Mouse (Mus musculus) gastrocnemius, adult 2 months (tissue): ENCODE measurements around the gene Atraid. TPM values are rescaled to one million over a fixed set of nuclear protein-coding genes. Genes with fewer than 3 reads are reported as not detected.
"Not testable (repeated sequence)": the region's sequence is repeated elsewhere in the genome, so short reads cannot be mapped to it uniquely, and the experiment has no call there.

Source experiments
- DNase-seq: peaks from one replicate; pipeline ENCODE4 v3.0.0; 2022
- H3K27ac ChIP-seq: fragments of 200-600 bp; 2 replicates; pipeline ENCODE4 v1.8.1; 2022; ENCODE audit warnings: mild to moderate bottlenecking
- H3K4me3 ChIP-seq: fragments of 200-600 bp; 2 replicates; pipeline ENCODE4 v1.8.1; 2022; ENCODE audit warnings: mild to moderate bottlenecking, moderate library complexity
- CTCF ChIP-seq: fragments of 200-600 bp; IDR thresholded peaks from 2 replicates; pipeline ENCODE4 v1.8.1; 2022; ENCODE audit warnings: antibody characterized with exemption, mild to moderate bottlenecking, moderate library complexity
- intact Hi-C: fragments of 180-260 bp; cut with DNase I; formaldehyde crosslinking; loops from one replicate; pipeline ENCODE4 v1.15.1; 2025
- total RNA-seq, 2 experiments: library from RNA; stranded (reverse); gene quantifications; 2 replicates each; pipeline ENCODE4 v1.2.3; 2021

Gene Atraid
- total RNA-seq, 2 experiments from 2014 or later = 40.9 to 41.6 TPM

DNA sequence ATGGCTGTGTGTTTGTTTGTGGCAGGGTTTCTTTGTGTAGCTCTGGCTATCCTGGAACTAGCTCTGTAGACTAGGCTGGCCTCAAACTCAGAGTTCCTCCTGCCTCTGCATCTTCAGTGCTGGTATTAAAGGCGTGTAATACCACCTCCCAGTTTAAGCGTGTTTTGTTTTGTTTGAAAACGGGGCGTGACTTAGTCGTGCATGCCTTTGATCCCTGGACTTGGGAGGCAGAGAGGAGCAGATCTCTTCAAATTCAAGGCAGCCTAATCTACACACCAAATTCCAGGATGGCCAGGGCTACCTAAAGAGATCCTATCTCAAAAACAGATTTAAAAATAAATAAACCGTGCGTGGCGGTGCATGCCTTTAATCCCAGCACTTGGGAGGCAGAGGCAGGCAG is 16.6 kb upstream of the Atraid start:
- intact Hi-C loops = no loop called here

DNA sequence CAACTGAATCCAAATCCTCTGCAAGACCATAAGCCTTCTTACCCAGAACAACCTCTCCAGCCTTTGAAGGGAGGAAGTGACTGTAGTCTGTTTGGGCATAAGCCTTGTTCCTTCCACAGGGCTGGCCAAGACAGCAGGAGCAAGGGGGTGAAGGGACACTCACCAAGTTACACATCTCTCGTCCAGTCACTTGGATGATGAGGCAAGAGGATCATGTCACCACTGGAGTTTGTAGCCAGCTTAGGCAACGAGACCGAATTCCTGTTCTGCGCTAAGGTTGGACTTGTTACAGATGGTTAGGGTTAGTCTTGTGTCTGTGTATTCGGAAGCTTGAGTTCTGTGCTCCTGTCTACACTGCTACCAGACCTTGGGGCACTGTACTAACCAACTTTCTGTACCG is 13.4 kb upstream of the Atraid start:
- TF ChIP-seq CTCF = no peak
- Histone ChIP-seq H3K27ac (no peak overlapping the region), H3K4me3 (no peak overlapping the region)
- DNase-seq = no peak
- intact Hi-C loops = no loop called here

More for the DNA sequence above, 16.6 kb upstream of the Atraid start:
- no peak for DNase-seq
- no peak overlapping the region for H3K4me3 ChIP-seq
- no peak overlapping the region for H3K27ac ChIP-seq
- no peak for TF ChIP-seq CTCF

DNA sequence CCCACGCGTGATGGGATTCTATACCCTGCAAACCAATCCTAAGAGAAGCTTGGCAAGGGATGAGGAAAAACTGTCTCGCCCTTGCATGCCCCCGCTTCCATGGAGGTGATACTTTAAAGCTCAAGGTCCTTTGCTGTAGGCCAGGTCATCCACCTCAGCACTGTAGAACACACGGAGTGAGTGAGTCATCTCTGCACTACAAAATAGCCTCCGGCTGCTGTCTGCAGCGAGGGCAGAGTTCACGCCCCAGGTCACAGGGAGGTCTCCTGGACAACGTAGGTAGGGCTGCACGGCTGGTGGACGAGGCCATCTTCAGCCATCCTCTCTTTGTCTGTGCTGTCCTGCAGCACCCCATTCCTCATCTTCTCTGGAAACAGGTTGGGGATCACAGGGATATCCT is 11.6 kb upstream of the Atraid start:
- intact Hi-C loops, DNase-seq, H3K27ac ChIP-seq, H3K4me3 ChIP-seq: not testable (repeated sequence)

DNA sequence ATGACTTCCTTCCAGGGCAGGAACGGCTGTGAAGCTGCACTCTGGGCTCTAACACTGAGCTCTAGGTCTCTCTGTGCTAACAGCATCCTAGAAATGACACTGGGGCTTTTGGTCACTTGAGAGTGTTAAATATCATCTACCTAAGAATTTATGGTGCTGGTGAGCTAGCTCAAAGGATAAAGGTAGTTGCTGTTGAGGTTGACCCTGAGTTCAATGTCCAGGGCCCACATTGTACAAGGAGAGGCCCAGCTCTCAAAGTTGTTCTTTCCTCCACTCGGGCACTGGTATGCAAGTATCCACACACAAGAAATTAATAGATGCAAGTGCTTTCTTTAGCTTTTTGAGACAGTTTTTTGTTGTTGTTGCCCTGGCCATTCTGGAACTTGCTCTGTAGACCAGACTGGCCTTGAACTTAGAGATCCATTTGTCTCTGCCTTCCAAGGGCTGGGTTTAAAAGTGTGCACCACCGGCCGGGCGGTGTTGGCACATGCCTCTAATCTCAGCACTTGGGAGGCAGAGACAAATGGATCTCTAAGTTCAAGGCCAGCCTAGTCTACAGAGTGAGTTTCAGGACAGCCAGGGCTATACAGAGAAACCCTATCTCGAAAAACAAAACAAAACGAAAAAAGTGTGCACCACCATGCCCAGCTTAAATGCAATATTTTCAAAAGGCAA is 9.8 kb upstream of the Atraid start:
- no peak for DNase-seq
- Histone ChIP-seq H3K27ac (no peak overlapping the region), H3K4me3 (no peak overlapping the region)
- no peak for TF ChIP-seq CTCF
- intact Hi-C loops = no loop called here

DNA sequence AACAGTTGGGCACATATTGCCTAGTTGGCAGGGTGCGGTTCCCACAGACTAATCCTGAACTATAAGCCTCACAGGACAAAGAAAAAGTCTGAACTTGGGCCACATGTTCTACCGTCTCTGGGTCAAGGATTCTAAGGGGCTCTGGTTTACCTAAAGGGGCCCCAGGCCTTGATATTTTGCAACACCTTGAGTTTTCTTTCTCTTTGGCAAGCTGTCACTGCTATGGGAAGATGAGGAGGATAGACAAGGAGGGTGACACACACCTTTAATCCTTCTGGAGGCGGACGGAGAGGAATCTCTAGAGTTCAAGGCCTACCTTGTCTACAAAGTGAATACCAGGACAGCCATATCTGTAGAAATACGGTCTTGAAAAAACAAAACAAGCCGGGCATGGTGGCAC is 1.7 kb upstream of the Atraid start:
- TF ChIP-seq CTCF = no peak
- Histone ChIP-seq H3K27ac (no peak overlapping the region), H3K4me3 (no peak overlapping the region)
- intact Hi-C loops = loop anchor here (5.0 to 10.0 kb wide), 3 partner anchors 74 to 248 kb away; partner anchors contain the start of genes Fndc4, Gckr and Ift172
- no peak for DNase-seq

DNA sequence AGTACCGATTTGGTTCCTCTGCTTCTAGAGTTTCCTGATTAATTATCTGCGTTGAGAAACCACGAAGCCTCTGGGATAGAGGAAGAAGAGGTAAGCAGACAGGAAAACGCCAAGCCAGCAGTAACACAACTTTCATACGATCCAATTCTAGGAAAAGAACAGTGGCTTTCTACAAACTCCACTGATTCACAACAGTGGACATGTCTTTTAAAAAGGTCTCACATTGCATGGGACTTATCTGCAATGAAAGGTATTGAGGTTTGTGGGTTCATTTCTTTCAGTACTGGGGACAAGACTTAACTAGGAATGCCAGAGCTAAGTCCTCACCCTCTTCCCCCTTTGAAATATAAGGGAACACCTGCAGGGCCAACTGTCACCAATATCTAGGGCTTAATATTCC is 1.0 kb upstream of the Atraid start:
- intact Hi-C loops = loop anchor here (5.0 to 10.0 kb wide), 3 partner anchors 75 to 248 kb away; partner anchors contain the start of genes Fndc4, Gckr and Ift172
- H3K27ac ChIP-seq = peak overlapping the region; percentile 96
- H3K4me3 ChIP-seq = peak overlapping the region; percentile 98
- DNase-seq = no peak
- no peak for TF ChIP-seq CTCF

DNA sequence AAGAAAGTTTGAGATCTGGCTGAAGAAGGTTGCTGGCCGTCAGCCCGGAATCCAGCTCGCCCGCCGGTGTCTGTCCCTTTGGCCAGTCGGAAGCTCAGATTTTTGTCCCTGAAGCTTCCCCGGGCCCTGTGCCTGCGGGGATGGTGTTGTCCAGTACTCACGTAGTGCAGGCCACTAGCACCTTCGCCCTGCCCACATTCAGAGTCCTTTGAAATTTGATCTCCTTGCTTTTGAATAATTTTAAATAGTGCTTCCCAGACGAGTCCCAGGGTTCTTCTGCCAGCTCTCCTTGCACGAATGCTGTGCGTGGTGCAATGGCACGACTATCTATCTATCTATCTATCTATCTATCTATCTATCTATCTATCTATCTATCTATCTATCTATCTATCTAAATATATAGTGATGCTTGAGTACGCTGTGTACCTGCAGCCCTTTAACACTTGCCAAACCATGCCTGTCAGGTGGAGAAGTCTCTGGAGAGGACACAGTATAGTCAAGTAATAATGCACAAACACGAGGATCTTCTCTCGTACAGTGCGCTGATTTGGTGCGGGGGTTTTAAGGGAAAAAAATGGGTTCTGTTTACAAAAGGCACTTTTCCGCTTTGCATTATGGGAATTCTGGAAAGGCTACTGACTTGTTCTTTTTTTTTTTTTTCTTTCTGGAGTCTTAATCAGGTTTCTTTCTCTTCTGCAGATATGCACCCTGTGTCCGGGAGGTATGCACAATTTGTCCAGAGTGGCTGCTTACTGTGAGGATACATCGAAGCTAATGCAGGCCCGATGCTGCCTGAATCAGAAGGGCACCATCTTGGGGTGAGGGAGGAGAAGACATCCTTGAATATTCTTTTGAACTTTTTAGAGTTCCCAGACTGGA is 890 bp downstream of the Atraid start, which contains the start of gene Slc5a6:
TSS of gene Slc5a6 (minus strand) at position 162 of the 879 bp plus-strand sequence.
- intact Hi-C loops = loop anchor here (5.0 to 10.0 kb wide), 3 partner anchors 77 to 246 kb away; partner anchors contain the start of genes Fndc4, Gckr and Ift172
- peak; percentile 51 for DNase-seq
- H3K4me3 ChIP-seq = peak within 1 kb of the TSS; percentile 98
- H3K27ac ChIP-seq = peak within 1 kb of the TSS; percentile 96
- TF ChIP-seq CTCF = peak; percentile 70

DNA sequence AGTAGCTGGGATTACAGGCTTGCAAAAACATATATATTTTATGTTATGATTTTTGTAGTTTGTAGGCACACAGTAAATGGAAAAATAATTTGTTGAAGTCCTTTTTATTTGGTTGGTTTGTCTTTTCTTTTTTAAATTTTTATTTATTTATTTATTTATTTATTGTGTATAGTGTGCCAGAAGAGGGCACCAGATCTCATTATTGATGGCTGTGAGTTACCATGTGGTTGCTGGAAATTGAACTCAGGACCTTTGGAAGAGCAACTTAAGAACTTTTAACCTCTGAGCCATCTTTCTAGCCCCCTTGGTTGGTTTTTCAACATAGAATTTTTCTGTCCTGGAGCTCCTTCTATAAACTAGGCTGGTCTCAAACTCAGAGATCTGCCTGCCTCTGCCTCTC is 2.3 kb downstream of the Atraid start:
- Histone ChIP-seq H3K27ac (no peak overlapping the region; the same call in 1 of the 2 replicates), H3K4me3 (no peak overlapping the region)
- no peak for DNase-seq
- TF ChIP-seq CTCF = peak; percentile 31
- intact Hi-C loops = no loop called here

DNA sequence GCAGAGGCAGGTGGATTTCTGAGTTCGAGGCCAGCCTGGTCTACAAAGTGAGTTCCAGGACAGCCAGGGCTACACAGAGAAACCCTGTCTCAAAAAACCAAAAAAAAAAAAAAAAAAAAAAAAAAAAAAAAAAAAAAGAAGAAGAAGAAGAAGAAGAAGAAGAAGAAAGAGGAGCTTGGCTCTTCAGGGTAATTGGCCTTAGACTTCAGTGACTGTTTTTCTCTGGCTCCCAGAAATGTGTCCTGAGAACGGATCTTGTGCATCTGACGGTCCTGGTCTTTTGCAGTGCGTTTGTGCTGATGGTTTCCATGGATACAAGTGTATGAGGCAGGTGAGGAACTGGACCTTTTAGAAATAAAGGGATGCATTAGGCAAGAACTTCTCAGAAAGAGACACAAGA is 5.6 kb downstream of the Atraid start:
- Histone ChIP-seq H3K4me3 (peak overlapping the region; percentile 88), H3K27ac (peak overlapping the region; percentile 90)
- intact Hi-C loops, DNase-seq: not testable (repeated sequence)

DNA sequence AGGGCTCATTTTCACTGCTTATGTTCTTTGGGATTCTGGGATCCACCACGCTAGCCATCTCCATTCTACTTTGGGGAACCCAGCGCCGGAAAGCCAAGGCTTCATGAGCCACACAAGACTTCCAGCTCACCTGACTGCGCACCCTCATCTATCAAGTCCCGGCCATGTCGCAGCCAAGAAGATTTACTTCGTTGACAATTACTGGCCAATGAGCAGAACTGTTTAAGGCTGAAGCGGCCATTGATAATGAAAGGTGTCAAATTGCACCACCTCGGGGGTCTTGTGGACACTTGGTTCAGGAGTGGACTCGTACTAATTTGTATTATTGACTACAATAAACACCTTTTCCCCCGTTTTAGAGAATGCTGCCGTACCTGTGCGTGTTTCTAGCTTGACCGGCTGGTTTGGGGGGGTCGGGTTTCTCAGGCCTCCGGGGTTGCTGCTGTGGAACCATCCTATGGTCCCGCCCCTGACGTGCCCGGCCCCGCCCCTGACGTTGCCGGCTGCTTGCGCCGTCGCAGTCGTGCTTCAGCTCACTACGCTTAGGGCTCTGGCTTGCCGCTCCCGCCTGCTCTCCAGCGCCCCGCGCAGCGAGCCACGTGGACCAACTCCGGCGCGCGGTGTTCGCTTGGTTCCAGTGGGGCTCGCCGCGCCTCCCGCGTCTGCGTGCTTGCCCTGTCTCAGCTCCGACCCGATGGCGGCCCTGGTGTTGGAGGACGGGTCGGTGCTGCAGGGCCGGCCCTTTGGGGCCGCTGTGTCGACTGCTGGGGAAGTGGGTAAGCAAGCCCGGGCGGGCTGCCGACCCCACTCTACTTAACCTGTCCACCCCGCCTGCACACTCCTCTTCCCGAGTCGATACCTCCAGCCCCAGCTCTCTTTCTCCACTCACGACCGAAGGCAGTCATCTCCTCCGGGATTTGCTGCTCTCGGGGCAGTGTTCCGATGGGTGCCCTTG is 6.4 kb downstream of the Atraid start, which contains the start of gene Cad:
TSS of gene Cad (plus strand) at position 520 of the 955 bp plus-strand sequence.
- Histone ChIP-seq H3K4me3 (peak within 1 kb of the TSS; percentile 88), H3K27ac (peak within 1 kb of the TSS; percentile 90)
- intact Hi-C loops = no loop called here
- DNase-seq = peak; percentile 97
- peak; percentile 27 for TF ChIP-seq CTCF

DNA sequence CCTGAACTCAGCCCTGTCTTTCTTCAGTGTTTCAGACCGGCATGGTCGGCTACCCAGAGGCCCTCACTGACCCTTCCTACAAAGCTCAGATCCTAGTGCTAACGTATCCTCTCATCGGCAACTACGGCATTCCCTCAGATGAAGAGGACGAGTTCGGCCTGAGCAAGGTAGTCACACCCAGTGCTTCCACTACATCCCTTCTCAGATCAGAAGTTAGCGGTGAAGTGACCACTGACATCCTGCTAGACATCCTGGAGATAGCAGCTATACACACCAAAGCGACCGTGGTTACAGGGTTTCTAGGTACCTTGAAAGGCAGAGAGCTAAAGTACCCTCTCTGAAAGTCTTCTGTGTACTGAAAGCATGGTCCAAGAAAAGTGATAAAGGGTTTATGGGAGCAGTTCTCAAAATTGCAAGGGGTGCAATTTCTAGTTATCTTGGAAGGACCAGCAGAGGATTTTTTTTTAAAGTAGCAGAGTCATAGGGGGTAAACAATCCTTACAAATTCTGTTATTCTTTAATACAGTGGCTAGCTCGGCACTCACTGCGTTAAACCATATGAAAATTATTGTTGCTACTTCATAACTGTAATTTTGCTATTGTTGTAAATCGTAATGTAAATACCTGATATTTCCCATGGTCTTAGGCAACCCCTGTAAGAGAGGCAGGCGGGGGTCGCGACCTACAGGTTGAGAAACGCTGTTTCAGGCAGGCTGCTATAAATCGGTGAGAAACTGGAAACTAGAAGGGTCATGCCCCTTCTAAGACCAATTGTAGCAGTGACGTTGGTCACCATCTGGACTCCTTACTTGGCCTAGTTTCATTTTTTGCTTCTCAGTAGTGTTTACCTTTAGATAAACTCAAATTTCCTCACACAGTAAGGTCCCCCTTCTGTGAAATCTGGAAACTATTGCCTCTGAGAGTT is 7.4 kb downstream of the Atraid start:
- no peak for DNase-seq
- Histone ChIP-seq H3K27ac (peak overlapping the region; percentile 90), H3K4me3 (peak overlapping the region; percentile 88)
- intact Hi-C loops = no loop called here
- TF ChIP-seq CTCF = no peak
